Mouse (Mus musculus): Measurements from ENCODE around the gene Nrg4.

The Nrg4 gene

GRCm38 (mm10) chr9:55313619-55314261 is 12.9 kb downstream of the Nrg4 start:
- no peak for DNase-seq

DNA sequence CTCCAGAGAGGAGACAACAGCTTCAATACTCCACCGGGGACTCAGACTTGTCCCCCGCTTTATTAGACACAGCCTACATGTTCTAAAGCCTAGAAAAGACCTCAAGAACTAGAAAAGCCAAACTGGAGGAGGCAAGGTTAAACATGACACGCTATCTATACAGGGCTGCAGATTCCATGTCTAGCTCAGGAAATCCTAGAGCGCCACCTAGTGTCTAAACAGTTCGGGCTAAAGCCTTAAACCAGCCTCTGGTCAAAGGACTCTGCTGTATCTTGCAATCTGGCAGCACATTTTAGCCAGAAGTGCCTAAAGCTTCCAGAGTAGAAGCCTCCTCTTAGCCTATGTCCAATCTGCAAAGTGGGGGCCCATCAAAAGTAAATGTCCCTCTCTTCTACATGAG is 15.1 kb downstream of the Nrg4 start:
- DNase-seq, result peak; percentile 79

- no peak for DNase-seq
Measured at GRCm38 (mm10) chr9:55308455-55308854, 18.2 kb downstream of the Nrg4 start.

- DNase-seq, result no peak
Measured at GRCm38 (mm10) chr9:55307557-55307956, 19.1 kb downstream of the Nrg4 start.

DNA sequence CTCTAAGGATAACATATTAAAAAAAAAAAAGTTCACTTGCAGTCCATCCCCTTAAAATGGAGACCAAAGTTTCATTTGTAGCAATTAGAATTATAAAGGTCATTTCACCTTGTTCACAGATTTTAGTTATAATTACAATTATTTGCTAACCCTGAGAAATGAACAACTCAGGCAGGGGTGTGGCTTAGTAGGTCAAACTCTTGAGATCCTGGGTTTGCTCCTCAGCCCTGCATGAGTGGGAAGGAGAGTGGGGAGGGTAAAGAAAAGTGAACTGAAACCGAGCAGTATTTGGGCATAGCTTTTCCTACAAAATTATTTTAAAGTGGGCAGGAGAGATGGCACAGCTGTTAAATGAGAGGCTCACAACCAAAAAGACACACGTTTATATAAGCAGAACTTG is 19.6 kb downstream of the Nrg4 start:
- no peak for DNase-seq

GRCm38 (mm10) chr9:55296221-55296620 is 30.4 kb downstream of the Nrg4 start:
- DNase-seq, result no peak

GRCm38 (mm10) chr9:55291966-55292365 is 34.7 kb downstream of the Nrg4 start:
- no peak for DNase-seq

GRCm38 (mm10) chr9:55289475-55290198 is 37.0 kb downstream of the Nrg4 start:
- no peak for DNase-seq

DNA sequence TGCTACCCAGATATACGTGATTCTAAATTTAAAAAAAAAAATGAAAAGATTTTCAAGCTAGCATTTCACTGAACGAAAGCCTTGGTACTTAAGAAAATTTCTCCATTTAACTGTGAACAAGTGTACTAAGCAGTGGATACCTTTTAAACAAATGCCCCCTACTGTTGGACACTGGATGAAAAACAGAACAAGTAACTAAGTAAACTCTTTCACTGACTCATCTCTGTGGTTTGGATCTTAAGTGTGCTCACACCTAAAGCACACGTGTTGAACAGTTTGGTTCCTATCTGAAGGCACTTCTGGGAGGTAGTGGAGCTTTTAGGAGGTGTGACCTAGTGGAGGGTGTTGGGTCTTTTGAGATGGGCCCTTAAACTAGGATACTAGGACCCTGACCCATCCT is 41.4 kb downstream of the Nrg4 start:
- no peak for DNase-seq

- DNase-seq, result peak; percentile 28
Measured at GRCm38 (mm10) chr9:55283516-55283915, 43.1 kb downstream of the Nrg4 start.

DNA sequence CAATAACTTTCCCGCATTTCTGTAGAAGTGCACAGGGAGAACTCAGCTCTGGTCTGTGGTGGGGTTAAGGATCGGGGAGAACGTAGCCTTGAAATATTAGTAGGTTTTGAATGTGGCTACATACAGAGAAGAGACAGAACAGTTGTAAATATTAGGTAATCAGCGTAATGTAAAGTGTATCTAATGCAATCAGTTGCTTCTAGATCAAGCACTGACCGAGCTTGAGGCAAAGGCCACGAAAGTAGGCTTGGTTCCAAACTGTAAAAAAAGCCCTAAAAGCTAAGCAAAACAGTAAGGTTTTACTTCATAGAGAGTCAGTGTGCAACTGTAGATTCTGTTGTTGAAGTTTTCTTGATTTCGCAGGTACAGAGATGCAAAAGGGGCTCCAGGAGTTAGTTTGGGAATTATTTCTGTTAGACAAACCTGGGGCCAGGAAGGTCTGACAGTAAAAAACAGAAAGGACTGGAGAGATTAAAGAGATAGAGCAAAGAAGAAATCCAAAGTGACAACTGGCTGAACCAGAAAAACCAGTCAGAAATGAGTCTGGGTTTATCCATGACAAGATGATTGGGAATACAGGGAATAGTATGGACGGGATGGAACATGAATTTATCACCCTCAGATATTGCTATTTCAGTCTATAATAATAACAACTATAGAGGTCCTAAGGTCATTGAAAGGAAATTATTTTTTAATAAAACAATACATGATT is 47.4 kb downstream of the Nrg4 start:
- no peak for DNase-seq

DNA sequence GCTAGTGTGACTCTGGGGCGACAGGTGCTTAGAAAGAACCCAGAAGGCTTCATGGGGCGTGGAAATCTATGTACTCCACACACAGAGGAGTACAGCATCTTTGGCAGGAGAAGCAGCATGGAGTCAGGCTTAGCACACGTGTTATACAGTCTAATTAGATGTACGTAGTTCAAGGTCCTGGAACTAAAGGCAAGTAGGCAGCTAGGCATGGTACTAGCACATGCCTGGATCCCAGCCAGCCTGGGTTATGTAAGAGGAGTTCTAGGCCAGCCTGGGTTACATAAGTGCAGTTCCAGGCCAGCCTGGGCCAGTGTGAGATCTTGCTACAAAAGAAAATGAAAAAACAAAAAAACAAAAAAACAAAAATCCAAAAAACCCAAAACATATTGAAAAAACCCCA is 49.1 kb downstream of the Nrg4 start:
- peak; percentile 40 for DNase-seq

- no peak for DNase-seq
Measured at GRCm38 (mm10) chr9:55273906-55274305, 52.7 kb downstream of the Nrg4 start.

DNA sequence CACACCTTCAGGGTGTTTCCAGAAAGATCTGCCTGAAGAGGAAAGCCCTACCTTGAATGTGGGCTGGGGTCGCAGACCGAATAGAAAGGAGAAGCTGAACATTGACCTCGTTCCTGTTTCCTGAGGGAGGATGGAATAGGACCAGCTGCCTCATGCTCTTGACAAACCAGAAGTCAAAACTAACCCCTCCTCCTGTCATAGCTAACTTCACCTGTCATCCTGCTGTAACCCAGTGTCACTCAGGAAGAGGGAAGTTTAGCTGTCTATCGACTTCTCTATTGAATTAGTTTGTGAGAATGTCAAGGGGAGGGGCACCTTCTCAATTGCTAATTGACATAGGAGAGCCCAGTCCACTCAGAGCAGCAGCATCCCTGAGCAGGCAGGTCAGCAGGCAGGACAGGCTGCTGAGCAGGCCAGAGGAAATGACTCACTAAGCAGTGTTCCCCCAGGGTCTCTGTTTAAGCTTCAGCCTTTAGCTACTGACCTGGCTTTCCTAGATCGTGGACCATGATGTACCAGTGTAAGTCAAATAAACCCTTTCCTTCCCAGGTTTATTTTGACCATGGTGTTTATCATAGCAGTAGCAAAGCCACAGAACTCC is 54.6 kb downstream of the Nrg4 start:
- no peak for DNase-seq

DNA sequence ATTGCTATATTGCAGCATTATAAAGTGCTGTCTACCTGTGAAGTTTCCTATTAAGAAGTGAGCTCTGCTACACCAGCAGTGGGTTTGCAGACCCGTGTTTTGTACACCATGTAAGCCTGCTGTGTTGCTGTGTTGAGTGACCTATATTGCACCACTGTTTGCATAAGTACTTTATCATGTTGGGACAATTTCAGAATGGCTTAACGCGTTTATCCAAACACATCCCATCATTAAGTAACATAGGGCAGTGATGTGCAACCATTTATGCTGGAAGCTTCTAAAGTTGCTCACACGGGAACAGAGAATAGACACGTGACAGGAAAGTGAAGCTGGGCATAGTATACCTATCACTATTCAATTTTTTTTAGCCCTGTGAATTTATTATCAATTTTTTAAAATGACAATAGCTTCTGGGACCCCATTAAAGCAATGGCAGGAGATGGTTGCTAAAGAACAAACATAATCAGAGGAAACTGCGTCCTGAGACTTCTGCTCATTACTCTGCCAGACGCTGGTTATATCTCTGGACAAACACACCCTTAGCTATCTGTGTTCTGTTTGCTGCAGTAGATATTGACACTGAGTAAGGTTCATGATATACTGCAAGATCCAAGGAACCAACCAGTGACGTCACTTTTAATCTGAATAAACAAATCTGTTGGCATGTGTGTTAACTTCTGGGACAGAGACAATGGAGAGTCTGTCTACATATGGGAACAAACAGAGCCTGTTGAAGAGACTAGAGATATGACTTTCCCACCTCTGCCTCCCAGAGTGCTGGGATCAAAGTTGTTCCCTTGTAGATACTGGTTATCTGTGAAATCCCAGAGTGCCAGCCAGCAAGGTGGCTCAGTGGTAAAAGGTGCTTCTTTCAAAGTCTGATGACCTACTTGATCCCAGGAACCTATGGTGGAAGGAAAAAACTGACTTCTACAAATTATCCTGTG is 62.0 kb downstream of the Nrg4 start:
- DNase-seq, result no peak

DNA sequence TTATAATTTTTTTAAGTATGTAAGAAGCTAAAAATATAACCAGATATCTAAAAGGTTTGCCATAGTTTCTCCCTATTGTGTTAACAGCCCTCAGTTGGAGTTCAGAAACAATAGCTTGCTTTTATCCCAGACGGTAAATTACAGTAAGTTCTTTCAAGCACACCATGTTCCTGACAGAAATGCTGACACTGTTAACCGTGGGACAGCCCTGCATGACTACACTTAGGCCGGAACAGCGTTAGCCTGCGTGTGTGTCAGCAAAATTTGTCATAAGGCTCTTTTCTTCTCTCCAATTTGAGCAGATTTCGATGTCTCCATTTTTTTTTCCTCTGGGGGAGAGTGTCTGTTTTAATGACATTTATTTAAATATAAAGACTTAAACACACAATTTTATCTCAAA is 66.9 kb downstream of the Nrg4 start:
- no peak for DNase-seq

DNA sequence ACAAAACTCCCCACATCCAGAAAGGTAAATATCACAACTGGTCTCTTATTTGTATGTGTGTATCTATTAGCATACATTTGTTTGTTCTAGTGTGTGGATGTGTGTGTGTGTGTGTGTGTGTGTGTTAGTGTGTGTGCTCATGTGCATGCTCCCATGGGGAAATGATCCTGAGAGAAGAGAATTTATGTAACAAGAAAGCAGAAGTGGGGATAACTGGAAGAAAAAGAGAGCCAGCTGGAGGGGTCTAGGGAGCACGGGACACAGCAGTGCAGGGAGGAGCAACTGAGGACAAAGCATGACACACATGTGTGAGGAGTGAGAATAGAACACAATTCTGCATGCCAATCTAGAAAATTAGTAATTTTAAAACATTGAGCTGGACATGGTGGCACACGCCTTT is 69.5 kb downstream of the Nrg4 start:
- DNase-seq, result no peak

GRCm38 (mm10) chr9:55255604-55256003 is 71.0 kb downstream of the Nrg4 start:
- no peak for DNase-seq

DNA sequence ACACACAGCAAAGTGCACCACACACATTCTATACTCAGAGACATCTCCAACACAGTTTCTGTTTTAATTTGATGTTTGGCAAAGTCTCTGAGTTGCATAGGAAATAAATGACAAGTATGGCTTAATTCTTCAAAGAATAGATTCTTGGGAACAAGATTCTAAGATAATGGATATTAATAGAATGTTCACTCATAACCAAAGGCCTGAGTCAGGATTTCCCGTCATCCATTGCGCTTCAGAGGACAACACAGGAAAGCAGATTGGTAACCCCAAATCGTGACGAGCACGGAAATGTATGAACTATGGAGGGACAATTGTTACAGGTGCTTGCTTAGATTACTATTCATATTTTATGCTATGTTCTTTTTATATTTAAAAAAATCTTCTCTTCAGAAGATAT is 71.6 kb downstream of the Nrg4 start:
- DNase-seq, result no peak

DNA sequence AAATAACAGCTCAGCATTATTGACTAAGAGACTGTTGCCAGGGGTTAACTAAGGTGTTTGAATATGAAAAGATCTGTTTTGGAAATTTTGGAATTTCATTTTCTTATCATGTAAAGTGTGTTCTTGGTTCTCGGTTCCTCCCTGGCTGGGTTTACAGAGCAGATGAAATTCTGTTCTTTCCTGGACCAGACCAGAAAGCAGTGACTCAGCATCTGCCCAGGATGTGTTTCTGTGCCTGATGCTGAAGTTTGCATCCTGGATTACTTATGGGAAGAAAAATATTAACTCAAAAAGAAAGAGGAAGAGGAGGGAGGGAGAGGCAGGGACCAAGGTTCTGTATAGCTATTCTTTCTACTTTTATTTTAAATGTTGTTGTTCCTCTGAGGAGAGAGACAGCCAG is 72.8 kb downstream of the Nrg4 start:
- DNase-seq, result no peak

DNA sequence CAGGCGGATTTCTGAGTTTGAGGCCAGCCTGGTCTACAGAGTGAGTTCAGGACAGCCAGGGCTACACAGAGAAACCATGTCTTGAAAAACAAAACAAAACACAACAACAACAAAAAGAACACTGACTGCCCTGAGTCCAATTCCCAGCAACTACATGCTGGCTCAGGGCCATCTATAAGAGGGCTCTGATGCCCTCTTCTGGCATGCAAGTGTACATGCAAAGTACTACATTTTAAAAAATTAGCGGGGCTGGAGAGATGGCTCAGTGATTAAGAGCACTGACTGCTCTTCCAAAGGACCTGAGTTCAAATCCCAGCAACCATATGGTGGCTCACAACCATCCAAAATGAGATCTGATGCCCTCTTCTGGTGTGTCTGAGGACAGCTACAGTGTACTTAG is 74.5 kb downstream of the Nrg4 start:
- peak; percentile 10 for DNase-seq

- DNase-seq, result peak; percentile 5
Measured at GRCm38 (mm10) chr9:55250595-55251247, 75.9 kb downstream of the Nrg4 start.
